Mouse (Mus musculus): ENCODE measurements at regions not wholly inside any gene's neighbourhood (a gene's known extent, or its start where the extent isn't known, plus 50 kb on each side); places are given as distances from the start of the nearest gene placed in this dataset.
A peak's percentile ranks its signal among the peaks of the same experiment; 100 is the strongest.

DNA sequence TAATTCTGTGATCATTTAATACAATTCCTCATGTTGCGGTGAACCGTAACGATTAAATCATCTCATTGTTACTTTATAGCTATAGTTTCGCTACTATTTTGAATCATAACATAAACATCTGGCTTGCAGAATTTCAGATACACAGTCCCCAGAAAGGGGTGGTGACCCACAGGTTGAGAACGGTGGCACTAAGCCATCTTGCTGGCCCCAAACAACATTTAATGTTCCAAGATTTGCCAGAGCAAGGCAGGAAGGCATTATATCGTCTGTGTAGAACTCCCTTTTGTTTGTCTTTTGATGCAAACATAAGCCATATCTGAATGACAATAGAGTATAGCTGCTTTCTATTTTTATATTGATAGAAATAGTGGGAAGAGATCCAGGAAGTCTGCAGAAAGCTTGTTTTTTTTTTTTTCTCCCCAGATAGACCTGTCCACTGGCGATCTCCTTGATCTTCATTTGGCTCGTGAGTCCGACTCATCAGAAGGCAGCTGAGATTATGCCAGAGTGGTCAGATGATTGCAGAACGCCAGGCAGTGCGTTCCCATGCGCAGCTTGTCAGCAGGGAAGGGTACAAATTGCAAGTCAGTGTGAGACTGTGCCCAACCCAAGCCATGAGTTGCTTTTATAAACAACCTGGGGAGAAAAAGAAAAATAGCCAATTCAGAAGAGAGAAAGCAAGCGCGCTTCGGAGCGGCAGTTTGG lies 213.9 kb downstream of the Dok5 start:
- Histone ChIP-seq H3K27me3 (no peaks in the 10 kb centered on the region), H3K4me2 (replicated peaks) (no peak overlapping the region), H3K9ac (replicated peaks) (no peak overlapping the region), H3K27ac (replicated peaks) (no peak overlapping the region), H3K4me3 (no peak overlapping the region), H3K9me3 (no peaks in the 10 kb centered on the region), H3K36me3 (no peaks in the 10 kb centered on the region), H3K4me1 (no peaks in the 10 kb centered on the region)
- 82% methylated on average over 16 of the region's 16 CpGs for WGBS
- no peak for ATAC-seq (ENCODE audit: low FRiP score, low read depth)

DNA sequence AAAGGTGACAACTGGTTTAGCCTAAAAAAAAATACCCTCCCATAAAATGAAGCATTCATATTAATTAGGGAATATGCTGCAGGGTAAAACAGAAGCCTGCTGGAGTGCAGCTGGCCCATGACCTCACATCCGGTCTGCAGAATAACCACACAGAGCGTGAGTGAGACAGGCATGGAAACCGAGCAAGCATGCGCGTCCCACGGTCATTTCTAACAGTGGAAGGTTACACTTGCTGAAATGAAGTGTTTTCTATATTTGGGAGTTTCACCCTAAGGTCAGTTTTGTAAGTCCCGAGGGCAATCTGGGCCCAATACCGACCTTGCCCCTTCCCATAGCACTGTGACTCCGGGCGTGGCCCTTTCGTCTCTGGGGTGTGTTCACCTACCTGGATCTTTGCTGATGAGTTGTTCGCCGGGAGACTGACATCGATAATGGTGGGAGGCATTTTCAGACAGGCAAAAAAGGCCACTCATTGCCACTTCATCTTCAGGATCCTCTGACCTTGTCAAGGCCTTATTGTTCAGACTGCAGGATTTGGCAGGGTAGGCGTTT lies 214.6 kb downstream of the Dok5 start:
- ATAC-seq (ENCODE audit: low FRiP score, low read depth), result no peak
- Histone ChIP-seq H3K9ac (replicated peaks) (no peak overlapping the region), H3K36me3 (no peaks in the 10 kb centered on the region), H3K9me3 (no peaks in the 10 kb centered on the region), H3K27me3 (no peaks in the 10 kb centered on the region), H3K4me1 (no peaks in the 10 kb centered on the region), H3K4me2 (replicated peaks) (no peak overlapping the region), H3K4me3 (no peak overlapping the region), H3K27ac (replicated peaks) (no peak overlapping the region)
- 90% methylated on average over 15 of the region's 15 CpGs for WGBS

DNA sequence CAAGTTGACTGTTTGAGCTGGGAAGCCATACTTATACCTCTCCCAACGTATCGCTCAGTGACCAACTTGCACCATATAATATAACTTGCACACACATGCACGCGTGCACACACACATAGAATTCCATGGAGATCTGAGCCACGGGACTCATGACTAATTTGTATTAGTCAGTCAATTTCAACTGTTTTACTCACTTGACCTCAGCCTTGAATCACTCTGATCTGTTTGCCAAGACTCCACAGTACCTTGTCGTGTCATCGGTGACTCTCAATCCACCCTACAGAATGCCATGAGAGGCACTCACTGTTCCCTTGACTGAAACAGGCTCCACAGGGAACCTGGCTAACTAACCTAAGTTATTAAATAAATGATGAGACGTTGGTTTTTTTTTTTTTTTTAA lies 215.6 kb downstream of the Dok5 start:
- Histone ChIP-seq H3K9me3 (no peaks in the 10 kb centered on the region), H3K27ac (replicated peaks) (no peak overlapping the region), H3K4me3 (no peak overlapping the region), H3K4me2 (replicated peaks) (no peak overlapping the region), H3K36me3 (no peaks in the 10 kb centered on the region), H3K4me1 (no peaks in the 10 kb centered on the region), H3K27me3 (no peaks in the 10 kb centered on the region), H3K9ac (replicated peaks) (no peak overlapping the region)
- 91% methylated on average over 8 of the region's 8 CpGs for WGBS
- no peak for ATAC-seq (ENCODE audit: low FRiP score, low read depth)

DNA sequence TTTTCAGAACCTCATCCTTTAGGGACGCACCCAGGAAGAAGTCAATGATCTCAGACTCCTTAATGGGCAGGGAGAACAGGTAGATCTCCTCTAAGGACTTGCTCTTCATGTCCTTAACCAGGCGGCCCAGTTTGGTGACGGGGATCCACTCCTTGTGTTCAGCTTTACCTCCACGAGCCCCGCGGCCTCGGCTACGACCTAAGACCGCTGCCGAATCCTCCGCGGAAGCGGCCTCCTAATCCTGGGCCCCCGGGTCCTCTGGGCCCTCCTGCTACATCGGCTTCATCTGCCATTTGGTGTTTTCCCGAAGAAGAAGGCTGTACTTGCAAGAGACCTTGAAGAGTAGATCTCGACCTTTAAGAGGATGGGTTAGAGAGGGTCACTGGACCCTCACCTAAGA lies 223.0 kb downstream of the Dok5 start:
- no peak overlapping the region for H3K9ac ChIP-seq (replicated peaks)
- H3K27ac ChIP-seq (replicated peaks), result no peak overlapping the region
- no peaks in the 10 kb centered on the region for H3K9me3 ChIP-seq
- H3K4me3 ChIP-seq, result no peak overlapping the region
- no peak for ATAC-seq (ENCODE audit: low FRiP score, low read depth)
- 95% methylated on average over 17 of the region's 17 CpGs for WGBS
- H3K27me3 ChIP-seq, result no peaks in the 10 kb centered on the region
- H3K4me1 ChIP-seq, result no peaks in the 10 kb centered on the region
- H3K4me2 ChIP-seq (replicated peaks), result no peak overlapping the region
- H3K36me3 ChIP-seq, result no peaks in the 10 kb centered on the region

DNA sequence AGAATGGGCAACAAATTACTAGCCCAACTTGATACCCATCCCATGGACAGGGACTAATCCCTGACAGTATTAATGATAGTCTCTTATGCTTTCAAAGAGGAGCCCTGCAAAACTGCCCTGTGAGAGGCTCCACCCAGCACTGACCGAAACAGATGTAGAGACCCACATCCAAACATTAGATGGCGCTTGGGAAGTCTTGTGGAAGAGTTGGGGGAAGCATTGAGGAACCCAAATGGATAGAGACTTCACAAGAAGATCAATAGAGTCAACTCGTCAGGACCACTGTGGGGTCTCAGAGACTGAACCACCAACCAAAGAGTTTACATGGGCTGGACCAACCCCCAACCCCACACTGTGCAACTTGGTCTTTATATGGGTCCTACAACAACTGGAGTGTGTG lies 225.2 kb downstream of the Dok5 start:
- no peak overlapping the region for H3K27ac ChIP-seq (replicated peaks)
- no peak overlapping the region for H3K4me2 ChIP-seq (replicated peaks)
- no peak for ATAC-seq (ENCODE audit: low FRiP score, low read depth)
- H3K4me3 ChIP-seq, result no peak overlapping the region
- no peak overlapping the region for H3K9ac ChIP-seq (replicated peaks)
- no peaks in the 10 kb centered on the region for H3K4me1 ChIP-seq
- H3K36me3 ChIP-seq, result no peaks in the 10 kb centered on the region
- H3K9me3 ChIP-seq, result no peaks in the 10 kb centered on the region
- 80% methylated on average over 3 of the region's 3 CpGs for WGBS
- no peaks in the 10 kb centered on the region for H3K27me3 ChIP-seq

DNA sequence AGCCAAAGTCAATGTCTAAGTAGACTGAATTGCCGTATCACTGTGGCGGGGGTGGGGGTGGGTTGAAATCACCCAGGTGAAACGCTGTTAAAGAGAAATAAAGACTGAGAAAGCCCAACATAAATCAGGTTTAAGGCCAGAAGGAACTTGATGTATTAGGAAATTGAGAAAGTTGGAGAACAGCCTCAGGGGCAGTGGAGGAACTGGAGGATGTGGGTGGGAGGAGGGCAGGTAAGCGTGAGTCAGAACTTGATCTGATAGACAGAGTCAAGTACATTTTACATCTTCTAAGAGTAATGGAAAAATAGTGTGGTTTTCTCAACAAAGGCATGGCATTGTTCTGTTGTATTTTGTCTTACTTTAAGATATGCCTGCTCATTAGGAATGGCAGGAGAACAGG lies 228.8 kb downstream of the Dok5 start:
- H3K36me3 ChIP-seq, result no peaks in the 10 kb centered on the region
- H3K4me3 ChIP-seq, result no peak overlapping the region
- WGBS, result 97% methylated on average over 4 of the region's 4 CpGs
- no peak for ATAC-seq (ENCODE audit: low FRiP score, low read depth)
- H3K4me1 ChIP-seq, result no peaks in the 10 kb centered on the region
- H3K27me3 ChIP-seq, result no peaks in the 10 kb centered on the region
- no peak overlapping the region for H3K9ac ChIP-seq (replicated peaks)
- no peak overlapping the region for H3K4me2 ChIP-seq (replicated peaks)
- no peak overlapping the region for H3K27ac ChIP-seq (replicated peaks)
- H3K9me3 ChIP-seq, result no peaks in the 10 kb centered on the region

DNA sequence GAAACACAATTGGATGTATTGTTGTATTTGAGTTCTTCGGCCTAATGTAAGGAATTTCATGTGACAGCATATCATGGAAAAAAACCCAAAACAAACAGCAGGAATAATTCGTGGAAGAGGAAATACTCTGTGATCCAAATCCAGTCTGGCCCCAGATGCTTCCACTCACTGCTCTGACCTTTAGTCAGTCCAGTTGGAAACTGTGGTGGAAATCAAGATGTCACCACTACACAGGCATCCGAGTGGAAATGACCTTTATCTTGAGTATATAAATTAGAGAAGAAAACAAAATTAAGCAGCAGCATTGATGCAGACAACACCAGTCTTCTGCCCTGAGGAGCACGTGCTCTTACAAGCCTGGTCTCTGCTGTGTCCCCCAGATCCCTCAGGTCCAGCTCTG lies 230.9 kb downstream of the Dok5 start:
- H3K9ac ChIP-seq (replicated peaks), result no peak overlapping the region
- H3K4me2 ChIP-seq (replicated peaks), result no peak overlapping the region
- H3K27ac ChIP-seq (replicated peaks), result no peak overlapping the region
- no peaks in the 10 kb centered on the region for H3K27me3 ChIP-seq
- no peak for ATAC-seq (ENCODE audit: low FRiP score, low read depth)
- WGBS, result 83% methylated on average over 4 of the region's 4 CpGs
- no peaks in the 10 kb centered on the region for H3K4me1 ChIP-seq
- H3K9me3 ChIP-seq, result no peaks in the 10 kb centered on the region
- no peaks in the 10 kb centered on the region for H3K36me3 ChIP-seq
- H3K4me3 ChIP-seq, result no peak overlapping the region

DNA sequence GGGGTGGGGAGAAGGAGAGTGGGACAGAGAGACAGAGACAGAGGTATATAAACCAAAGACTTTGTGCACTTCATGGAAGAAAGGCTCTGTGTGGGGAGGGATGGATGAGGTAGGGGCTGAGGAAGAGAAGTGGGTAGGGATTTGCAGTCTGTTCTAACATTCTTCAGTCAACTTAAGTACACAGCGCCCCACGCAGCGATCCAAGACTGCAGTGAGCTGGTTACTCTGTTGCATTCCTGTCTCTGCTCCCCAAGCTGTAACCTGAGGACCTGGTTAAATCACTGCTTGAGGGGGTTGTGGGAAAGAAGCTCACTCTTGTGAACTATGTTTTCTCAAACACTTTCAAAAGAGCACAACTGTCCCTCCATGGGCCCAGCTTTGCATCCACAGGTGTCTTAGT lies 237.8 kb downstream of the Dok5 start:
- Histone ChIP-seq H3K27ac (replicated peaks) (no peak overlapping the region), H3K4me1 (no peaks in the 10 kb centered on the region), H3K27me3 (no peaks in the 10 kb centered on the region), H3K4me2 (replicated peaks) (no peak overlapping the region), H3K9me3 (no peaks in the 10 kb centered on the region), H3K9ac (replicated peaks) (no peak overlapping the region), H3K4me3 (no peak overlapping the region), H3K36me3 (no peaks in the 10 kb centered on the region)
- WGBS, result 73% methylated on average over 3 of the region's 3 CpGs
- ATAC-seq (ENCODE audit: low FRiP score, low read depth), result no peak

DNA sequence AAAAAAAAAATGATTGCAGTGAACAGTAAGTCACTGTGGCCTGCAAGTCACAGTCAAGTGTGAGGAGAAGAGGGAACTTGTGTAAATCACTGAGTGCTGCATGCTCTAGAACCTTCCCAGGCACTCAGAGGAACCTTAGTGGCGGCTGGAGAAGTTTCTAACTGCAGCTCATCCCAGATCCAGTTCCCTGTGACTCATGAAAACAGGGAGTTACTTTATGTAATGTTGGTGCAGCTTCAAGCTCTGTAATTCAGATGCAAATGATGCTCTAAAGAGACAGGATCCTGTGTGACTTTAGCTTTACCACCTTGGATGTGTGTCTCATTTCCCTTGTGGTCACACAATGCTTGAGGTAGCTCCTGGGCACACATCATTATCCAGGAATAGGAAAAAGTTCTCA lies 253.8 kb downstream of the Dok5 start:
- Histone ChIP-seq H3K4me1 (no peaks in the 10 kb centered on the region), H3K27ac (replicated peaks) (no peak overlapping the region), H3K36me3 (no peaks in the 10 kb centered on the region), H3K4me3 (no peak overlapping the region), H3K9me3 (no peaks in the 10 kb centered on the region), H3K27me3 (no peaks in the 10 kb centered on the region), H3K4me2 (replicated peaks) (no peak overlapping the region), H3K9ac (replicated peaks) (no peak overlapping the region)
- no peak for ATAC-seq (ENCODE audit: low FRiP score, low read depth)
- 83% methylated on average over 1 of the region's 1 CpGs for WGBS

DNA sequence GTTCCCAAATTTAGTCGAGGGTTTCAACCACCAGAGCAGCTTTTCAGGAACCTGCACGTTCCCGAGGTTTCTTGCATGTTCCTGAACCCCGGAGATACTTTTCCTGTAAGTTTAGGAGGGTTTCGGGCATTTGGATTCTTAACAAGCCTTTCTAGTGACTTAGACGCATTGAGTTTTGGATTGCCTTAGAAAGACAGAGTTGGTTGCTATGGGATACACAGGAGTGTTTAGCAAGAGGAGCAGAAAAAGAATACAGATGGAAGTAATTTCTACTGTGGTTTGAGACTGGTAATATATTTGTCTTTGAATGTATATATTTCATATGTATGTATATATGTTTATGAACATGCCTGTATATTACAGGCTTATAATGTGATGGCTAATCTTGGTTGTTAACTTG lies 266.8 kb downstream of the Dok5 start:
- Histone ChIP-seq H3K36me3 (no peaks in the 10 kb centered on the region), H3K27me3 (no peaks in the 10 kb centered on the region), H3K9ac (replicated peaks) (no peak overlapping the region), H3K4me3 (no peak overlapping the region), H3K27ac (replicated peaks) (no peak overlapping the region), H3K9me3 (no peaks in the 10 kb centered on the region), H3K4me2 (replicated peaks) (no peak overlapping the region), H3K4me1 (no peaks in the 10 kb centered on the region)
- ATAC-seq (ENCODE audit: low FRiP score, low read depth), result no peak
- WGBS, result 89% methylated on average over 6 of the region's 6 CpGs

DNA sequence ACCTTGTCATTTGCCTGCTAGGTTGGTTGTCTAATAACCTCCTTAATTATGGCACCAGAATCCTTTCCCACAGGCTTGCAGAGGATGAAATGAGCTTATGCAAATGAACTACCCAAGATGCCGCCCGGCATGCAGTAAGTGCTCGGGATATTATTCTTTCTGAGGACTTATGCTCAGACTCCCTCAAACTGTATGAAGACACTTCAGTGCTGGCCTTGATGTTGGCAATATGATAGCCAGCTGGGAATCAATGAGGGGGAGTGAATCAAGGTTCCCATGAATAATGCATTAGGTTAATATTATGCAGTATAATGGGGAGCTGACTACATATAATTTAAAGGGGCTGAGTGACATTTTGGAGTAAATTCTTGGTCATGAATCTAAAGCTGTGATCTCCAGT lies 268.6 kb downstream of the Dok5 start:
- H3K9ac ChIP-seq (replicated peaks), result no peak overlapping the region
- no peaks in the 10 kb centered on the region for H3K4me1 ChIP-seq
- H3K27ac ChIP-seq (replicated peaks), result no peak overlapping the region
- no peaks in the 10 kb centered on the region for H3K36me3 ChIP-seq
- no peak overlapping the region for H3K4me2 ChIP-seq (replicated peaks)
- no peak overlapping the region for H3K4me3 ChIP-seq
- WGBS, result 57% methylated on average over 3 of the region's 3 CpGs
- no peaks in the 10 kb centered on the region for H3K27me3 ChIP-seq
- H3K9me3 ChIP-seq, result no peaks in the 10 kb centered on the region
- ATAC-seq (ENCODE audit: low FRiP score, low read depth), result peak; percentile 75; the same call in 1 of the 2 replicates

DNA sequence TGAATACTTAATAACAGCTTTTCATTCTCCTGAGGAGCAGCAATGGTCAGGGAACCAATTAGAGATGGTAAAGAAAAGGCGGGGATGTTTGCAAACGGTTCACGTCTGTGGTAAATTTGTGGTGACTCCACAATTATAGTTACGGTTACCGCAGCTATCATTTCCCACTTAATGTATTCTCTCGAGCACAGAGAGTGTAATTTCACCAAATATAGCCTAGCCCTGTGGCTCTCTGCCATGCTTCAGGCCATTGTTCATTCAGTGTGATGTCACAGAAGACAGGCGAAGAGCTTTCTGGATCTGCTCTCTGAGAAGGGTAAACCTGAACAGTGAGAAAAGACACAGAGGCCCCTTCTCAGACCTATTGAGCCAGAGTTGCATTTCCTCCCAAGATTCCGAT lies 296.9 kb downstream of the Dok5 start:
- no peaks in the 10 kb centered on the region for H3K27me3 ChIP-seq
- 89% methylated on average over 8 of the region's 8 CpGs for WGBS
- H3K4me2 ChIP-seq (replicated peaks), result no peak overlapping the region
- no peaks in the 10 kb centered on the region for H3K4me1 ChIP-seq
- no peak overlapping the region for H3K27ac ChIP-seq (replicated peaks)
- no peak overlapping the region for H3K9ac ChIP-seq (replicated peaks)
- H3K36me3 ChIP-seq, result no peaks in the 10 kb centered on the region
- no peaks in the 10 kb centered on the region for H3K9me3 ChIP-seq
- H3K4me3 ChIP-seq, result no peak overlapping the region
- no peak for ATAC-seq (ENCODE audit: low FRiP score, low read depth)

Data from midbrain, embryonic 12.5 days (tissue).